ENCODE assay signal across 10 mouse cellular contexts in the genomic region with DNA sequence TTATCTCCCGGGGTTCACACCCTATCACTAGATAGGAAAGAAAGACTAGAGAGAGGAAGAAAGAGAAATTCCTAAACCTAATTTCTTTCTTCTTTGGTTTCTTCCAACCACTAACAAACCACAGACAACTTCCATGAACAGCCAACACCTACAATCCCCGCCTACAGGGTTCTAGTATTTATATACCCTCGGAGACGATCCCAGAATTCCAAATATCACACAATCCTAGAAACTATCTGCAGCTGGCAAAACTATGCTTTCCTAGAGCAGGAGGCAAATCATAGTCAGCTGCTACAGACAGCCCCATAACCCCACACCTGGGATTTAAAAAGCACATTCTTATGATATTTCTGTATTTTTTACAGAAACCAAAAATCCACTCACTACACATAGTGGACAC. TPM values are rescaled to one million over a fixed set of nuclear protein-coding genes. Genes with fewer than 3 reads are reported as not detected.
DNase-seq lines count a peak whose midpoint lies in the region; ATAC-seq and TF ChIP-seq lines count a peak whose summit lies in the region.
"Had no signal": no experiment of that assay in that cellular context is flagged by ENCODE, and none has a peak within 500 bp of the region (broad histone marks: within the 10 kb centered on the region; RNA-seq: fewer than 3 reads in every experiment).

No protein-coding gene starts in this region.

- no peak for ATAC-seq in forebrain, embryonic 11.5 days (replicated peaks; ENCODE audit: low FRiP score)
- ATAC-seq in limb, embryonic 12.5 days (ENCODE audit: insufficient number of reproducible peaks, insufficient read depth, low FRiP score, low TSS enrichment, low read depth) = no peak
- no peak for ATAC-seq in neural tube, embryonic 15.5 days (ENCODE audit: low FRiP score)
- ATAC-seq: Patski had no signal

- H3K27ac ChIP-seq in layer of hippocampus, adult 2 months = no peak overlapping the region
- H3K27ac ChIP-seq in forebrain, embryonic 11.5 days (ENCODE audit: low read depth, low read length) = no peak overlapping the region
- no peak overlapping the region for H3K27ac ChIP-seq in limb, embryonic 12.5 days
- H3K27ac ChIP-seq in neural tube, embryonic 15.5 days (replicated peaks) = no peak overlapping the region

- H3K27me3 ChIP-seq in forebrain, embryonic 11.5 days (ENCODE audit: control insufficient read depth, insufficient read depth, low read length) = no peaks in the 10 kb centered on the region
- no peaks in the 10 kb centered on the region for H3K27me3 ChIP-seq in limb, embryonic 12.5 days
- no peaks in the 10 kb centered on the region for H3K27me3 ChIP-seq in neural tube, embryonic 15.5 days (replicated peaks)
- H3K27me3 ChIP-seq: Patski had no signal

- peaks cover 2% of the 10 kb centered on the region for H3K36me3 ChIP-seq in forebrain, embryonic 11.5 days (ENCODE audit: control insufficient read depth, insufficient read depth, low read length)
- H3K36me3 ChIP-seq in limb, embryonic 12.5 days = peaks cover 18% of the 10 kb centered on the region
- H3K36me3 ChIP-seq in neural tube, embryonic 15.5 days = peaks cover 7% of the 10 kb centered on the region; the same call in 1 of the 2 replicates

- H3K4me2 ChIP-seq in forebrain, embryonic 11.5 days (ENCODE audit: low read depth, low read length, severe bottlenecking) = peak overlapping the region; percentile 39
- H3K4me2 ChIP-seq in limb, embryonic 12.5 days = peak overlapping the region; percentile 75
- H3K4me2 ChIP-seq in neural tube, embryonic 15.5 days = peak overlapping the region; percentile 73

- H3K9me3 ChIP-seq in forebrain, embryonic 11.5 days (ENCODE audit: control insufficient read depth, low read length) = no peaks in the 10 kb centered on the region
- H3K9me3 ChIP-seq in limb, embryonic 12.5 days = no peaks in the 10 kb centered on the region
- no peaks in the 10 kb centered on the region for H3K9me3 ChIP-seq in neural tube, embryonic 15.5 days (replicated peaks)

- H3K4me3 ChIP-seq in layer of hippocampus, adult 2 months = peak overlapping the region; percentile 93; the same call in 1 of the 2 replicates
- H3K4me3 ChIP-seq in forebrain, embryonic 11.5 days (ENCODE audit: low read depth, low read length) = peak overlapping the region; percentile 17; the same call in 1 of the 2 replicates
- H3K4me3 ChIP-seq in limb, embryonic 12.5 days (replicated peaks) = peak overlapping the region; percentile 90; the same call in 1 of the 2 replicates
- peak overlapping the region; percentile 26 for H3K4me3 ChIP-seq in neural tube, embryonic 15.5 days (replicated peaks)

- no peak for DNase-seq in layer of hippocampus, adult 2 months (ENCODE audit: low spot score in 2 of 2)
- no peak for DNase-seq in layer of hippocampus, adult 11-12 months (ENCODE audit: low spot score)
- DNase-seq in forebrain, embryonic 11.5 days (ENCODE audit: low spot score) = no peak
- no peak for DNase-seq in gastrocnemius, postnatal 4 days (ENCODE audit: low spot score in 2 of 2)
- DNase-seq in ovary, adult 18-20 months (ENCODE audit: low spot score) = no peak
- DNase-seq in left cerebral cortex, adult 8-10 months (ENCODE audit: low spot score in 2 of 2) = no peak
- DNase-seq: spleen, adult 18-20 months had no signal

- H3K4me1 ChIP-seq in forebrain, embryonic 11.5 days (replicated peaks; ENCODE audit: control insufficient read depth, insufficient read depth, low read length) = no peaks in the 10 kb centered on the region
- H3K4me1 ChIP-seq in limb, embryonic 12.5 days (replicated peaks) = peaks cover 18% of the 10 kb centered on the region
- peaks cover 38% of the 10 kb centered on the region for H3K4me1 ChIP-seq in neural tube, embryonic 15.5 days

- no peak overlapping the region for H3K9ac ChIP-seq in forebrain, embryonic 11.5 days (ENCODE audit: low read length)
- H3K9ac ChIP-seq in limb, embryonic 12.5 days (replicated peaks) = no peak overlapping the region
- no peak overlapping the region for H3K9ac ChIP-seq in neural tube, embryonic 15.5 days (replicated peaks)

- 90% methylated on average over 4 of the region's 4 CpGs for WGBS in forebrain, embryonic 11.5 days
- 79% methylated on average over 4 of the region's 4 CpGs for WGBS in limb, embryonic 12.5 days
- 84% methylated on average over 4 of the region's 4 CpGs for WGBS in neural tube, embryonic 15.5 days

- no peak for TF ChIP-seq CTCF in layer of hippocampus, adult 2 months (conservative IDR thresholded peaks at IDR 0.05)

RNA-seq across cellular contexts. Expression of a gene that starts 2.7 kb away (rescaled TPM):
- total RNA-seq in layer of hippocampus, adult 2 months (2021) = 10 to 100 TPM; 59.5 to 70.8 TPM
- 66.6 and 67.3 TPM in 2 replicates for polyA plus RNA-seq in forebrain, embryonic 11.5 days (2014; fragmentation: Nextera tagmentation; extraction: Ambion mirVana)
- polyA plus RNA-seq in limb, embryonic 12.5 days (2016; fragmentation: Nextera tagmentation; extraction: Ambion mirVana) = 49.9 and 54.2 TPM in 2 replicates
- polyA plus RNA-seq in neural tube, embryonic 15.5 days (2015; fragmentation: Nextera tagmentation; extraction: Ambion mirVana) = 34.1 and 39.8 TPM in 2 replicates
- 10 to 100 TPM; 28.8 to 29.3 TPM for total RNA-seq in gastrocnemius, postnatal 4 days (2021)
- total RNA-seq in left cerebral cortex, adult 8-10 months (2022) = 10 to 100 TPM; 64.0 to 76.1 (median 71.0) TPM

RNA-seq across cellular contexts. Expression of a gene that starts 36.1 kb away (rescaled TPM):
- 10 to 100 TPM; 28.0 to 32.2 TPM for total RNA-seq in layer of hippocampus, adult 2 months (2021)
- 23.2 and 23.9 TPM in 2 replicates for polyA plus RNA-seq in forebrain, embryonic 11.5 days (2014; fragmentation: Nextera tagmentation; extraction: Ambion mirVana)
- polyA plus RNA-seq in limb, embryonic 12.5 days (2016; fragmentation: Nextera tagmentation; extraction: Ambion mirVana) = 33.8 and 34.5 TPM in 2 replicates
- 29.8 and 31.7 TPM in 2 replicates for polyA plus RNA-seq in neural tube, embryonic 15.5 days (2015; fragmentation: Nextera tagmentation; extraction: Ambion mirVana)
- total RNA-seq in gastrocnemius, postnatal 4 days (2021) = 10 to 100 TPM; 24.5 to 27.5 TPM
- 10 to 100 TPM; 28.0 to 32.6 (median 30.6) TPM for total RNA-seq in left cerebral cortex, adult 8-10 months (2022)

Comparison
In these comparisons a context has a peak if more than half of its experiments do, and no peak if none do; other contexts are left out.
1. H3K4me3 ChIP-seq: peak in every context shown above with its lines; median percentile 93 in layer of hippocampus, adult 2 months; 90 in limb, embryonic 12.5 days; 26 in neural tube, embryonic 15.5 days; 17 in forebrain, embryonic 11.5 days.